Mouse (Mus musculus): ENCODE measurements at regions not wholly inside any gene's neighbourhood (a gene's known extent, or its start where the extent isn't known, plus 50 kb on each side); places are given as distances from the start of the nearest gene placed in this dataset.

DNA sequence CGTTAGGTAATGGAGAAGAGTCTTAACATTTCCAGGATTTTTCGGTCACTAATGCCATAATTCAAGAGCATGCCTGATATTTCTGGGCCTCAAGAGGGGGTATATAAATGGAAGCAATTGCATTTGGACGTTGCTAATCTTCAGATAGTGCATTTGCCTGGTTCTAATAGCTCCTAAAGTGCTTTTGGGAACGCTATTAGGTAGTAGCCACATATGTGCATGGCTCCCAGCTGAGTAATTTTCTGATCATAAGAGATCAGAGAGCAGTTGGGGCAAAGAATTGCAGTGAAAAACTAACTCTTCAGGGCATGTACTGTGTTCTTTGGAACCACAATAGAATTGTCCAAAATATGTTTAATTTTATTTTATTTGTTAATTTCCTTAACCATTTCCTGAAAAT is 317.8 kb downstream of the Myh15 start:
- Histone ChIP-seq H3K79me2 (ENCODE audit: control insufficient read depth, insufficient read depth, low read length, poor library complexity) (no peaks in the 10 kb centered on the region), H3K27ac (ENCODE audit: control insufficient read depth, low read depth, low read length) (no peak overlapping the region)
- no peak for TF ChIP-seq TAL1 (IDR thresholded peaks at IDR 0.05; ENCODE audit: low read length)
- TF ChIP-seq EP300 (IDR thresholded peaks at IDR 0.05; ENCODE audit: low read depth in 1 of 2, low read length in 2 of 2) = no peak

DNA sequence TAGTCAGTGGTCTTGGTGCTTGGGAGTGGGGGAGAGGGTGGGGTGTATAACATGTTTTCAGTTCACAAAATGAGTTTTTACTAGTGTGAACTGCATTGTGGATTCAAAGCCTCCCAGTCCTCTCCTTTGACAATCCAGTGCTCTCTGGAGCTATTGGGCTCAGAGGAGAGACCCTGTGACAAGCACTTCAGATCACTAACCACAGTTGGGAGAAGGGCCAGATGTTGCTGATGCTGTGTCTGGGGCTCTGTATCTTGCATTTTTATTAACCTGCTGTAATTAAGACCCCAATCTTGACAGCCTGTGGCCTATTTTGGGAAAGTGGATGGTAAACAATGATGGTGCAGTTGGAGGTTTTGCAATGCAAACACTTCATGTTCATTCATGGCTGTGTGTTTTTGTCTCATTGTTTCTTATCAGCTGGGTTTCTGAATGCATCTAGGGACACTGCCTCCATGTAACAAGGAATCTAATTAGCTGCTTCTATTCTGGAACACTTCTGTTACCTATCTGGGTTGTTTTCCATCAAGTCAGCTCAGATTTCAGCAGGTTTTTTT is 320.0 kb upstream of the Ift57 start:
- H3K4me3 ChIP-seq (ENCODE audit: control insufficient read depth in 1 of 2, insufficient read depth in 1 of 2, low read depth in 2 of 2, low read length in 2 of 2) = no peak overlapping the region
- no peaks in the 10 kb centered on the region for H3K36me3 ChIP-seq (ENCODE audit: control insufficient read depth in 1 of 2, insufficient read depth in 2 of 2, low read length in 2 of 2)
- H3K9ac ChIP-seq (ENCODE audit: control insufficient read depth, low read depth, low read length, poor library complexity, severe bottlenecking) = no peak overlapping the region
- no peaks in the 10 kb centered on the region; a peak in 1 of 4 replicates for H3K27me3 ChIP-seq (ENCODE audit: control insufficient read depth in 1 of 2, insufficient read depth in 2 of 2, low read length in 2 of 2)
- no peak for DNase-seq (ENCODE audit: low read depth, low spot score)
- H3K27ac ChIP-seq (ENCODE audit: control insufficient read depth, low read depth, low read length) = no peak overlapping the region
- no peaks in the 10 kb centered on the region for H3K79me2 ChIP-seq (ENCODE audit: control insufficient read depth, insufficient read depth, low read length, poor library complexity)
- TF ChIP-seq POLR2A (IDR thresholded peaks at IDR 0.05; ENCODE audit: control insufficient read depth in 1 of 2, insufficient read depth in 1 of 2, low read depth in 1 of 2, low read length in 2 of 2, poor library complexity in 1 of 2) (no peak), MAFK (IDR thresholded peaks at IDR 0.05; ENCODE audit: borderline replicate concordance, low read depth, low read length) (no peak), USF2 (IDR thresholded peaks at IDR 0.05; ENCODE audit: borderline replicate concordance in 1 of 2, insufficient read depth in 1 of 2, low read depth in 1 of 2, low read length in 2 of 2) (no peak), MAZ (IDR thresholded peaks at IDR 0.05; ENCODE audit: low read depth, low read length) (no peak), SMC3 (IDR thresholded peaks at IDR 0.05; ENCODE audit: low read depth, low read length) (no peak), ZKSCAN1 (IDR thresholded peaks at IDR 0.05; ENCODE audit: low read depth, low read length) (no peak), BHLHE40 (IDR thresholded peaks at IDR 0.05; ENCODE audit: borderline replicate concordance, low read depth, low read length) (no peak), GABPA (IDR thresholded peaks at IDR 0.05; ENCODE audit: low read depth, low read length) (no peak), MYB (IDR thresholded peaks at IDR 0.05; ENCODE audit: low read depth, low read length) (no peak), NELFE (IDR thresholded peaks at IDR 0.05; ENCODE audit: low read depth, low read length) (no peak), MYC (IDR thresholded peaks at IDR 0.05; ENCODE audit: low read depth, low read length) (no peak), CHD2 (IDR thresholded peaks at IDR 0.05; ENCODE audit: low read length) (no peak), RCOR1 (IDR thresholded peaks at IDR 0.05; ENCODE audit: low read depth, low read length) (no peak), CTCF (IDR thresholded peaks at IDR 0.05 in 2 of 3, conservative IDR thresholded peaks at IDR 0.05 in 1 of 3; ENCODE audit: control insufficient read depth in 1 of 3, insufficient read depth in 1 of 3, low read depth in 2 of 3, low read length in 3 of 3, poor library complexity in 1 of 3, severe bottlenecking in 1 of 3) (no peak), UBTF (IDR thresholded peaks at IDR 0.05; ENCODE audit: borderline replicate concordance, insufficient read depth, low read depth, low read length) (no peak), ZC3H11A (IDR thresholded peaks at IDR 0.05; ENCODE audit: low read depth, low read length) (no peak), MXI1 (IDR thresholded peaks at IDR 0.05; ENCODE audit: low read depth, low read length) (no peak), MEF2A (IDR thresholded peaks at IDR 0.05; ENCODE audit: extremely low read depth, insufficient replicate concordance, low read depth, low read length, poor library complexity, severe bottlenecking) (no peak), NRF1 (IDR thresholded peaks at IDR 0.05; ENCODE audit: insufficient read depth, low read depth, low read length, poor library complexity, severe bottlenecking) (no peak)
- no peaks in the 10 kb centered on the region for H3K9me3 ChIP-seq (replicated peaks; ENCODE audit: insufficient read depth, low read length)
- no peaks in the 10 kb centered on the region for H3K4me1 ChIP-seq (ENCODE audit: control insufficient read depth in 1 of 2, insufficient read depth in 2 of 2, low read length in 2 of 2)

More for the DNA sequence above, 317.8 kb downstream of the Myh15 start:
- H3K4me1 ChIP-seq (ENCODE audit: control insufficient read depth in 1 of 2, insufficient read depth in 2 of 2, low read length in 2 of 2) = no peaks in the 10 kb centered on the region
- no peak overlapping the region for H3K9ac ChIP-seq (ENCODE audit: control insufficient read depth, low read depth, low read length, poor library complexity, severe bottlenecking)
- no peaks in the 10 kb centered on the region; a peak in 1 of 4 replicates for H3K27me3 ChIP-seq (ENCODE audit: control insufficient read depth in 1 of 2, insufficient read depth in 2 of 2, low read length in 2 of 2)
- no peaks in the 10 kb centered on the region for H3K36me3 ChIP-seq (ENCODE audit: control insufficient read depth in 1 of 2, insufficient read depth in 2 of 2, low read length in 2 of 2)
- no peak for DNase-seq (ENCODE audit: low read depth, low spot score)
- no peak overlapping the region for H3K4me3 ChIP-seq (ENCODE audit: control insufficient read depth in 1 of 2, insufficient read depth in 1 of 2, low read depth in 2 of 2, low read length in 2 of 2)
- H3K9me3 ChIP-seq (replicated peaks; ENCODE audit: insufficient read depth, low read length) = no peaks in the 10 kb centered on the region

Data from MEL (cell line).